Comparison of ENCODE assay signal across 17 mouse cellular contexts in the genomic region with DNA sequence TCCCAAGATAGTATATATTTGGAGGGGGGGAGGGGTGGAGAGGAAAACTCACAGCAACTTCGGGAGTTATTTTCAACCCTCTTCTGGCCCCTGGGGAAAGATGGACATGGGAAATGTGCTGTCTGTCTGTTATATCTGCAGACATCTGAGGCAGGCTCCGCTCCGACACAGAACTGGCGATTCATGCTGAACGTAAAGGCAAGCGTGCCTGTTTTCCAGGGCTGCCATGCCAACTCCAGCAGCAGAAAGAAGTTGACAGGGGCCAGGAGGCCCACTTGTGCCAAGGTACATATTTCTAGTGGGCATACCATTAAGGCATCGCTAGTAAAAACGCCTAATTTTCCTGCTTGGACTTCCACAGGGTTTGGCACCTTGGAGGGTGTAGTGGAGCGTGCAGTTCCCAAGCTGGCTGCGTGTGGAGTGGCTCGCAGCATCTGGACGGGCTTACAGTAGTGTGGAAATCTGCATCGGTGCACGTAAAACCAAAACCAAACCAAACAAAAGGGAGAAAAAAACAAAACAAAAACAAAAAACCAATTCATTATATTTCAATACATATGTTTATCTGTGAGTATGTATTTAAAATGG. TPM values are rescaled to one million over a fixed set of nuclear protein-coding genes. Genes with fewer than 3 reads are reported as not detected.
DNase-seq lines count a peak whose midpoint lies in the region; ATAC-seq and TF ChIP-seq lines count a peak whose summit lies in the region.
"Had no signal": no experiment of that assay in that cellular context is flagged by ENCODE, and none has a peak within 500 bp of the region (broad histone marks: within the 10 kb centered on the region; RNA-seq: fewer than 3 reads in every experiment).

No protein-coding gene starts in this region.

- peak overlapping the region; percentile 63 for H3K9ac ChIP-seq in heart, embryonic 13.5 days
- no peak overlapping the region; the same call in 1 of the 2 replicates for H3K9ac ChIP-seq in kidney, embryonic 16.5 days (replicated peaks; ENCODE audit: low read length)
- H3K9ac ChIP-seq in heart, postnatal 0 days (replicated peaks; ENCODE audit: low read depth, low read length): peak overlapping the region; percentile 42
- H3K9ac ChIP-seq: forebrain, embryonic 13.5 days had no signal

- no peaks in the 10 kb centered on the region for H3K9me3 ChIP-seq in heart, embryonic 13.5 days
- no peaks in the 10 kb centered on the region for H3K9me3 ChIP-seq in kidney, embryonic 16.5 days (ENCODE audit: low read length)
- H3K9me3 ChIP-seq in heart, postnatal 0 days (replicated peaks; ENCODE audit: control insufficient read depth, low read length): no peaks in the 10 kb centered on the region
- H3K9me3 ChIP-seq: forebrain, embryonic 13.5 days; G1E had no signal

- H3K36me3 ChIP-seq in heart, embryonic 13.5 days: no peaks in the 10 kb centered on the region
- H3K36me3 ChIP-seq in kidney, embryonic 16.5 days (ENCODE audit: insufficient read depth, low read length): no peaks in the 10 kb centered on the region
- no peaks in the 10 kb centered on the region for H3K36me3 ChIP-seq in kidney, adult 2 months (ENCODE audit: control insufficient read depth, insufficient read depth, low read length)
- H3K36me3 ChIP-seq in heart, postnatal 0 days (replicated peaks; ENCODE audit: control insufficient read depth, insufficient read depth, low read length): no peaks in the 10 kb centered on the region
- H3K36me3 ChIP-seq: G1E had no signal

- no peak for ATAC-seq in heart, embryonic 13.5 days (ENCODE audit: extremely low read depth, insufficient number of reproducible peaks, low FRiP score, low TSS enrichment)
- ATAC-seq in kidney, embryonic 16.5 days (ENCODE audit: low FRiP score, low TSS enrichment): 0 out of 2 replicates have a peak, but pooled peaks have one; percentile 54
- ATAC-seq in heart, postnatal 0 days (ENCODE audit: insufficient read depth, low read depth): 0 out of 2 replicates have a peak, but pooled peaks have one; percentile 30
- ATAC-seq: forebrain, embryonic 13.5 days; intestine, embryonic 16.5 days had no signal

- H3K27me3 ChIP-seq in heart, embryonic 13.5 days (replicated peaks): no peaks in the 10 kb centered on the region
- no peaks in the 10 kb centered on the region for H3K27me3 ChIP-seq in kidney, embryonic 16.5 days (ENCODE audit: insufficient read depth, low read length)
- no peaks in the 10 kb centered on the region for H3K27me3 ChIP-seq in kidney, adult 2 months (replicated peaks; ENCODE audit: control insufficient read depth, insufficient read depth, low read length)
- H3K27me3 ChIP-seq in heart, postnatal 0 days (ENCODE audit: control insufficient read depth, insufficient read depth, low read length): no peaks in the 10 kb centered on the region
- H3K27me3 ChIP-seq: forebrain, embryonic 13.5 days had no signal

- 60% methylated on average over 14 of the region's 14 CpGs for WGBS in heart, embryonic 13.5 days
- 36% methylated on average over 14 of the region's 14 CpGs for WGBS in kidney, embryonic 16.5 days
- WGBS in kidney, adult 2 months: 38% methylated on average over 14 of the region's 14 CpGs
- 56% methylated on average over 14 of the region's 14 CpGs for WGBS in heart, postnatal 0 days

- no peak for DNase-seq in heart, adult 8-10 months (ENCODE audit: low spot score)
- DNase-seq in kidney, adult 2 months: no peak
- DNase-seq in MN1 (ENCODE audit: low spot score): peak; percentile 19
- DNase-seq in heart, postnatal 0 days (ENCODE audit: low spot score): no peak
- DNase-seq in layer of hippocampus, adult 11-12 months (ENCODE audit: low spot score): no peak
- no peak for DNase-seq in left cerebral cortex, adult 11 months (ENCODE audit: low spot score)
- DNase-seq: adrenal gland, adult 2 months; cerebellum, adult 11 months; liver; lung, postnatal 10 days; thymus, adult 2 months had no signal

- TF ChIP-seq EP300 in heart, postnatal 0 days (IDR thresholded peaks at IDR 0.05; ENCODE audit: low read depth): no peak

- H3K4me2 ChIP-seq in heart, embryonic 13.5 days: peak overlapping the region; percentile 54
- peak overlapping the region; percentile 25; the same call in 1 of the 2 replicates for H3K4me2 ChIP-seq in kidney, embryonic 16.5 days (replicated peaks; ENCODE audit: low read depth, low read length)
- H3K4me2 ChIP-seq in heart, postnatal 0 days (ENCODE audit: low read depth, low read length): peak overlapping the region; percentile 50
- H3K4me2 ChIP-seq: forebrain, embryonic 13.5 days had no signal

- TF ChIP-seq CTCF in kidney, adult 2 months (conservative IDR thresholded peaks at IDR 0.05; ENCODE audit: insufficient read depth, insufficient read length, low read depth, low read length): no peak
- TF ChIP-seq CTCF in heart, postnatal 0 days (IDR thresholded peaks at IDR 0.05; ENCODE audit: low read depth): no peak

- H3K4me3 ChIP-seq in heart, embryonic 13.5 days: 0 out of 2 replicates have a peak overlapping the region, but pooled peaks have one; percentile 8
- H3K4me3 ChIP-seq in kidney, embryonic 16.5 days (ENCODE audit: low read length): no peak overlapping the region
- no peak overlapping the region for H3K4me3 ChIP-seq in kidney, adult 2 months (ENCODE audit: insufficient read depth, low read depth, low read length)
- H3K4me3 ChIP-seq in heart, postnatal 0 days (ENCODE audit: low read depth, low read length): no peak overlapping the region
- H3K4me3 ChIP-seq: forebrain, embryonic 13.5 days; left cerebral cortex, adult 2 months had no signal

- no peak for TF ChIP-seq POLR2A in kidney, adult 2 months (IDR thresholded peaks at IDR 0.05; ENCODE audit: low read depth, low read length)

- H3K27ac ChIP-seq in heart, embryonic 13.5 days (replicated peaks): peak overlapping the region; percentile 37; the same call in 1 of the 2 replicates
- H3K27ac ChIP-seq in kidney, embryonic 16.5 days (ENCODE audit: low read length): peak overlapping the region; percentile 48; the same call in 1 of the 2 replicates
- no peak overlapping the region for H3K27ac ChIP-seq in kidney, adult 2 months (ENCODE audit: insufficient read depth, low read depth, low read length)
- peak overlapping the region; percentile 30; the same call in 1 of the 2 replicates for H3K27ac ChIP-seq in heart, postnatal 0 days (ENCODE audit: low read depth)
- H3K27ac ChIP-seq: forebrain, embryonic 13.5 days; left cerebral cortex, adult 2 months had no signal

- H3K4me1 ChIP-seq in heart, embryonic 13.5 days: peaks cover 15% of the 10 kb centered on the region
- peaks cover 9% of the 10 kb centered on the region for H3K4me1 ChIP-seq in kidney, embryonic 16.5 days (ENCODE audit: insufficient read depth, low read length)
- no peaks in the 10 kb centered on the region for H3K4me1 ChIP-seq in kidney, adult 2 months (ENCODE audit: control insufficient read depth, insufficient read depth, low read length)
- 0 out of 2 replicates have a peak, but pooled peaks cover 6% of the 10 kb centered on the region for H3K4me1 ChIP-seq in heart, postnatal 0 days (ENCODE audit: control insufficient read depth, insufficient read depth)

RNA-seq across cellular contexts. Expression of gene Elk3, which starts 37.1 kb away (rescaled TPM):
- 34.5 and 38.3 TPM in 2 replicates for polyA plus RNA-seq in heart, embryonic 13.5 days (2015; fragmentation: Nextera tagmentation; extraction: Ambion mirVana)
- total RNA-seq in heart, adult 8-10 months (2022): 10 to 100 TPM; 32.0 to 37.6 (median 35.2) TPM
- 41.3 and 45.6 TPM in 2 replicates for polyA plus RNA-seq in kidney, embryonic 16.5 days (2015; fragmentation: Nextera tagmentation; extraction: Ambion mirVana)
- polyA plus RNA-seq in kidney, adult 2 months (2012; rRNA removed): 27.5 and 28.1 TPM in 2 replicates
- total RNA-seq in heart, postnatal 0 days (2014; rRNA removed; ENCODE audit: low replicate concordance): 45.0 and 47.3 TPM in 2 replicates
- polyA plus RNA-seq in heart, postnatal 0 days (2015; fragmentation: Nextera tagmentation; extraction: Ambion mirVana): 31.0 and 34.4 TPM in 2 replicates
- polyA plus RNA-seq: G1E had no signal
